Mouse (Mus musculus): ENCODE measurements around the gene Catsperg1. TPM values are rescaled to one million over a fixed set of nuclear protein-coding genes. Genes with fewer than 3 reads are reported as not detected.
"Not testable (repeated sequence)": the region's sequence is repeated elsewhere in the genome, so short reads cannot be mapped to it uniquely, and the experiment has no call there.

Catsperg1 gene
- total RNA-seq, 4 experiments from 2014 or later, result 0.73 to 1.6 (median 0.82) TPM

DNA sequence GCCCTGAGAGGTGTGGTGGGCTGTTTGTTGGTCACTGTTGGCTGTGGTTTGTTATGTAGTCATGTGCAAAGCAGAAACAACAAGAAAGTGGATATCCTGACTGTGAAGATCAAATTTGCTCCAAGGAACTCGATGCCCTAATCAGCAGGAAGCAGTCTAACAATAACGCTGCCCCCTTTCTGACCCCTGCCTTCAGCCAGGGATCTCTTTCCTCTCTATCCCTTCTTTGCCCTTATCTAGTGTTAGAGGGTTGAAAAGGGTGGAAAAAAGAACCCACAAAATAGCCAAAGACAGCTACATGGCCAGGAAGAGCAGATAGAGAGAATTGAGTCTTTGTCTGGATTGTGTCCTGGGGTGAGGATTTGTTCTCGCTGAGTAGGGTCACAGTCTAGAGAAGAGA lies 16.7 kb upstream of the Catsperg1 start:
- DNase-seq, result no peak

DNA sequence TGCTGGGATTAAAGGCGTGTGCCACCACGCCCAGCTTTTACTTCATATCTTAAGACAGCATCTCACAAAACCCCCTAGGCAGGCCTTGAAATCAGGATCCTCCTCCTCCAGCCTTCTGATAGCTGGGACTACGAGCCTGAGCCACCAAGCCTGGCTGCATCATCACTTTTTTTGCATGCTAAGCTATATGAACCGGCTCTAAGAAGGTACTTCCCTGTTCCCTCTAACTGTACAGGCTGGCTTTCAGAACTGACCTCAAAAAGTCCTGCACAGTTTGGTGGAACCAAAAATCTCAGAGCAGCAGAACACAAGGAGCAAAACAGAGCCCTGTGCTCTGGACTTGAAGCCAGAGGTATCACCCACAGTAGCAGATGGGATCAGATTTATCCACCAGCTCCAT lies 14.4 kb upstream of the Catsperg1 start:
- DNase-seq, result no peak

DNA sequence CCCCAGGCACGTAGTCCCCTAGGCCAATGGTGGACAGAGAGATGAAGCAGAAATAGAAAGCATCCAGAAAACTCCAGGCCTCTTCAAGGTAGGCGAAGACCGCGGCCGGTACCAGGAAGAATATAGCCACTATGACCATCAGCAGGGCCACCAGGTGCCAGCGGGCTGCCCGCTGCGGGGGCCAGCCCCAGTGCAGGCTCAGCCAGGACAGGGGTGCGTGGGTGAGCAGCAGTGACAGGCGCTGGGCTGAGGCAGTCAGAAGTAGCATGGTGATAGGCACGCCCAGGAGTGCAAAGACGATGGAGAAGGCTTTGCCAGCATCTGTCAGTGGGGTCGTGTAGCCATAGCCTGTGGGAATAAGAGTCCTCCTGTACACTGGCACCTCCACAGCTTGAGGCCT lies 11.7 kb upstream of the Catsperg1 start:
- DNase-seq, result no peak

DNA sequence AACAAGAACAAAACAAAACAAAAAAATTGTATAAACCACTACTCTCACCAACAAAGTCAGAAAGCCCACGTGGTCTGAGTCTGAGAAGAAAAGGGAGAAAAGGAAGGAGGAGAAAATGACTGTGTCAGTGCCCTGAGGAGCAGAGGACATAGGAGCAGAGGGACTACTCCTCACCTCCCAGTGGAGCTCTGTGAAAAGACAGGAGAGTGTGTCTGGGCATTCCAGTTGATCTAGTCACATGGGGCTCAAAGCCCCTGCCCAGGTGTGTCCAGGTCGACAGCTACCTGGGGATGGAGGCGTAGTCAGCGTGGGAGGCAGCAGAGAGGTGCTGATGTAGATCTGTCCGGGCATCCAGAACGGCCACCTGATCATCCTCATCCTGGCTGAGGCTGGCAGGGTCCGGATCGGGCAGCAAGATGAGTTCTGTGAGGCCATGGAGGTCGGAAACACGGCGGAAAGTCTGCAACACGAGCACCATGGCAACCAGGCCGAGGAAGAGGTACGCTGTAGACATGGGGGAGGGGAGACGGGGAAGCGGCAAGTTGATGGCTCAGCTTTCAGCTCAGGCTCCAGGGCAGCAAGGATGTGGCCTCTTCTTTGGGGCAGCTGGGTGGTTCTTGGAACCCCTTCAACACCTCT lies 11.0 kb upstream of the Catsperg1 start:
- DNase-seq, result no peak

DNA sequence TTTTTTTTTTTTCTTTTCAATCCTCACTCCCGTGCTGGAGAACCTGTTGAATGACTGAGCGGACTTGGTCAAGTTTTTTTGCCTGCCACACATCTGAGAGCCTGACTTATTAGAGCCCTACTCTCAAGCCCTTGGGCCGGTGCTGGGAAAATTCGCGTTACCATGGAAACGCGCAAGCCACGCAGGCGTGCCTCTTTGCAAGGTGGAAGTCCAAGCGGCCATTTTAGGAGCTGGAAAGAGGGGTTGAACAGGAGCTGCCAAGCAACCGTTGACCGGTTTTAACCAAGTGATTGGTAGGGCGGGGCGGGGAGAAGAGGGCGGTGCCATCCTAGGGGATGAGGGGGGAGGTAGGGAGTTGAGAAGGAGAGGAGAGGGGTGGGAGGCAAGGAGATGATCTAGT lies 1.0 kb upstream of the Catsperg1 start:
- no peak for DNase-seq

DNA sequence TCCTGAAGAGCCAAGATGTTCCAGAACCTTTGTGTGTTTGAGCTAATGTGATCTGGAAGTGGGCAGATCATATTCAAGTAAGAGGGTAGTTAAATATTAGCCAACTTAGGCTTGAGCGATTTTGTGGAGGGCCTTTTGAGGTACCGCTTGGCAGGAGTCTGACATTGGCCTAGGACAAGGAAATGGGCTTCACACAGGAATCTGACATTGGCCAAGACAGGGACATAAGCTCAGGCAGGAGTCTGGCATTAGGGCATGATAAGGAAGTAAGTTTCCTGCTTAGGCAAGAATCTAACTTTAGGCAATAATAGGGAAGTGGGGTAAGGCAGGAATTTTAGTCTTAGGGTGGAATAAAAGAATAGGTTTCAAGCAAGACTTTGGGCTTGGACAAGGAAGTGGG lies 401 bp upstream of the Catsperg1 start:
- no peak for DNase-seq

DNA sequence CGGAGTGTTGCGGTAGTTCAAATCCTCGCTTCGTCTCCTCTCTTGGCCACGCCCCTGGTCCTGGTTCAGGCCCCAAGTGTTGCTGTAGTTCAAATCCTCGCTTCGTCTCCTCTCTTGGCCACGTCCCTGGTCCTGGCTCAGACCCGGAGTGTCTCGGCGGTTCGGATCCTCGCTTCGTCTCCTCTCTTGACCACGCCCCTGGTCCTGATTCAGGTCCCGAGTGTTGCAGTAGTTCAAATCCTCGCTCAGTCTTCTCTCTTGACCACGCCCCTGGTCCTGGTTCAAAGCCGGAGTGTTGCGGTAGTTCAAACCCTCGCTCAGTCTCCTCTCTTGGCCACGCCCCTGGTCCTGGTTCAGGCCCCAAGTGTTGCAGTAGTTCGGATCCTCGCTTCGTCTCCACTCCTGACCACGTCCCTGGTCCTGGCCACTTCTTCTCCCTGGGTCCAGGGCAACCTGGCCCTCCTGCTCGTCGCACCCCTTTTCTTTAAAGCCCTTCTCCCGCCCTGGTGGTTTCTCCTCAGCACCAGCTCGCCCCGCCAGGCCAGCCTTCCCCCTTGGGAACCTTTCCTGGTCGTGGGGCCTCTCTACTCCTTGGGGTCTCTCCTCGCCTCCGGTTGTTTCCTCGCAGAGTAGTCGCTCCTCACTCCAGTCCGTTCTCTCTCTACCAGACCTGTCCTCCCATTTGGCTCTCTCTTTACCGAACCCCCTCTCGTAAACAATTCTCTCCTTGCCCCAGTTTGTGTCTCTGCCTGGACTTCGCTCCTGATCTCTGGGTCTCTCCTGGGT lies 867 bp downstream of the Catsperg1 start:
- not testable (repeated sequence) for DNase-seq

DNA sequence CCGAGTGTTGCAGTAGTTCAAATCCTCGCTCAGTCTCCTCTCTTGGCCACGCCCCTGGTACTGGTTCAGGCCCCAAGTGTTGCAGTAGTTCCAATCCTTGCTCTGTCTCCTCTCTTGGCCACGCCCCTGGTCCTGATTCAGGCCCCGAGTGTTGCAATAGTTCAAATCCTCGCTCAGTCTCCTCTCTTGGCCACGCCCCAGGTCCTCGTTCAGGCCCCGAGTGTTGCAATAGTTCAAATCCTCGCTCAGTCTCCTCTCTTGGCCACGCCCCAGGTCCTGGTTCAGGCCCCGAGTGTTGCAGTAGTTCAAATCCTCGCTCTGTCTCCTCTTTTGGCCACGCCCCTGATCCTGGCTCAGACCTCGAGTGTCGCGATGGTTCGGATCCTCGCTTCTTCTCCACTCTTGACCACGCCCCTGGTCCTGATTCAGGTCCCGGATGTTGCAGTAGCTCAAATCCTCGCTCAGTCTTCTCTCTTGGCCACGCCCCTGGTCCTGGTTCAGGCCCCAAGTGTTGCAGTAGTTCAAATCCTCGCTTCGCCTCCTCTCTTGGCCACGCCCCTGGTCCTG lies 1.6 kb downstream of the Catsperg1 start:
- DNase-seq, result no peak

DNA sequence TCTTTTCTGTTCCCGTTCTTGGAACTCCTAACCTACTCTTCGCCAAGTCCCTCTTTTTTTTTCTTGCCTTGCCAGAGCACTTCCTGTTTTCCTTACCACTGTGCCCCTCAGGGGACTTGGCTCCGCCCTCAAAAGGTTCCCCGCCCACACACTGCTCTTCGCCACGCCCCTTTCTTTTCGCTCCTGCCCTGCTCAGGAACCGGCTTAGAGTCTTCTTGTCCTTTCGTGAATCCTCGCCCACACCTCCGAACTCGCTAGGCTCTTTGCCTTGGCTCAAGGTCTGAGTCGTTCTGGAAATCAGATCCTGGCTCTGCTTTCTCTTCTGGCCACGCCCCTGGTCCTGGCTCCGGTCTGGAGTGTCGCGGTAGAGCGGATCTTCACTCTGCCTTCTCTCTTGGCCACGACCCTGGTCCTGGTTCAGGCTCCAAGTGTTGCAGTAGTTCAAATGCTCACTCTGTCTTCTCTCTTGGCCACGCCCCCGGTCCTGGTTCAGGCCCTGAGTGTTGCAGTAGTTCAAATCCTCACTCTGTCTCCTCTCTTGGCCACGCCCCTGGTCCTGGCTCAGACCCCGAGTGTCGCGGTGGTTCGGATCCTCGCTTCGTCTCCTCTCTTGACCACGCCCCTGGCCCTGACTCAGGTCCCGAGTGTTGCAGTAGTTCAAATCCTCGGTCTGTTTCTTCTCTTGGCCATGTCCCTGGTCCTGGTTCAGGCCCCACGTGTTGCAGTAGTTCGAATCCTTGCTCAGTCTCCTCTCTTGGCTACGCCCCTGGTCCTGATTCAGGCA lies 2.2 kb downstream of the Catsperg1 start:
- peak; percentile 84 for DNase-seq

DNA sequence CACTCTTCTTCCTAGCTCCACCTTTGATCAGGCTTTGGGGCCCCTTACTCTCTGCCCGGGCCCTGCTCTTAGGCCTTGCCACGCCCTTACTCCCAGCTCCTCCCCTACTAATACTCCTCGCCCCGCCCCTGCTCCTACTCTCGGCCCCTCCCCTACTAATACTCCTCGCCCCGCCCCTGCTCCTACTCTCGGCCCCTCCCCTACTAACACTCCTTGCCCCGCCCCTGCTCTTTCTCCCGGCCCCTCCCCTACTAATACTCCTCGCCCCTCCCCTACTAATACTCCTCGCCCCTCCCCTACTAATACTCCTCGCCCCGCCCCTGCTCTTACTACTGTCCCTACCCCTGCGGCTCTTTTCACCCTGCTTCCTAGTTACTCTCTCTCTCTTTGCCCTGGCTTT lies 2.8 kb downstream of the Catsperg1 start:
- not testable (repeated sequence) for DNase-seq

DNA sequence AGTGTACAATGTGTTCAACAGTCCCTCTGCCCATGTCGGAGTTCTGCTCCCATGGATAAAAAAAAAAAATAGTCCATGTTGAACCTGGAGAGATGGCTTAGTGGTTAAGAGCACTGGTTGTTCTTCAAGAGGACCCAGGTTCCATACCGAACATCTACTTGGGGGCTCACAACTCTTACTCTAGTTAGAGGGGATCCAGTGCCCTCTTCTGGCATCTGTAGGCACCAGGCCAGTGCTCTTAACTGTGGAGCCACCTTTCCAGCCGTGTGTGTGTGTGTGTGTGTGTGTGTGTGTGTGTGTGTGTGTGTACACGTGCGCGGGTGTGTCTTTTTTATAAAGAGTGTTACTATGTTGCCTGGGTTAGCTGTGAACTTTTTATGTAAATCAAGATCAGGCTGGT lies 11.3 kb downstream of the Catsperg1 start:
- no peak for DNase-seq

DNA sequence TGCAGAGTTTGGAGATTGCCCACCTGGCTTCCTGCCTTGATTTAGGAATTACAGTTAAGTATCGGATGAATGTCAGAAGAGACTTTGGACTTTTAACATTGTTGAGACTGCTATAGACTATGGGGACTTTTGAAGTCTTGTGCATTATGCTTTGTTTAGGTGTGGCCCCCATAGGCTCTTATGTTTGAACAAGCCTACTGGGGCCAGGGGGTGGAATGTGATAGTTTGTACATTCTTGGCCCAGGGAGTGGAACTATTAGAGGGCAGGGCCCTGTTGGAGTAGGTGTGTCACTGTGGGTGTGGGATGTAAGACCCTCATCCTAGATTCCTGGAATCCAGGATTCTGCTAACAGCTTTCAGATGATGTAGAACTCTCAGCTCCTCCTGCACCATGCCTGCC lies 19.6 kb downstream of the Catsperg1 start:
- DNase-seq, result not testable (repeated sequence)

DNA sequence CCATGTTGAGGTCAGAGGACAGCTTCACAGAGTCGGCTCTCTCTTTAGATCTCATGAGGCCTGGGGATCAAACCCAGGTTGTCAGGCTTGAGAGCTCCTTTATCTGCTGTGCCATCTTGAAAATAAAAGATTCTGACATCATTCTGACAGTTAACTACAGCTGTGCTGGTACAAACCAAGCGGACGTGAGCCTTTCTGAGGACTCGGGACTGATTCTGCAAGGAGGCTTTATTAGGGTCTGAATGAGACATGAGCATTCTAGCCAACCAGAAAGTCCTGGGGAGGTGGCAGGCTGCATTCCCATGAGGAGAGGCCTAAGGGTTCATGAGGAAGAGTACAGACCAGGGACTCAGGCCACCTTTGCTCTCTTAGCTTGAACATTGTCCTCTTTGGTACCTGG lies 32.5 kb downstream of the Catsperg1 start:
- not testable (repeated sequence) for DNase-seq

DNA sequence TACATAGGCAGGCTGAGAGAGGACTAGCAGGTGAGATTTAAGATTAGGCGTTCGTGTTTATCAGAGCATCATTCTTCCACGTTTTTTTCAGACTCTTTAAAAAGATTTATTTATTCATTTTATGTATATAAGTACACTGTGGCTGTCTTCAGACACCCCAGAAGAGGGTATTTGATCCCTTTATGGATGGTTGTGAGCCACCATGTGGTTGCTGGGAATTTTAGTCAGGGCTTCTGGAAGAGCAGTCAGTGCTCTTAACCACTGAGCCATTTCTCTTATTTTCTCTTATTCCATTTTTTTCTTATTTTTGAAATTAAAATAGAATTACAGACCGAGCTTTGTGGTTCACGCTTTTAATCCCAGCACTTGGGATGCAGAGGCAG lies 33.0 kb downstream of the Catsperg1 start:
- DNase-seq, result no peak

DNA sequence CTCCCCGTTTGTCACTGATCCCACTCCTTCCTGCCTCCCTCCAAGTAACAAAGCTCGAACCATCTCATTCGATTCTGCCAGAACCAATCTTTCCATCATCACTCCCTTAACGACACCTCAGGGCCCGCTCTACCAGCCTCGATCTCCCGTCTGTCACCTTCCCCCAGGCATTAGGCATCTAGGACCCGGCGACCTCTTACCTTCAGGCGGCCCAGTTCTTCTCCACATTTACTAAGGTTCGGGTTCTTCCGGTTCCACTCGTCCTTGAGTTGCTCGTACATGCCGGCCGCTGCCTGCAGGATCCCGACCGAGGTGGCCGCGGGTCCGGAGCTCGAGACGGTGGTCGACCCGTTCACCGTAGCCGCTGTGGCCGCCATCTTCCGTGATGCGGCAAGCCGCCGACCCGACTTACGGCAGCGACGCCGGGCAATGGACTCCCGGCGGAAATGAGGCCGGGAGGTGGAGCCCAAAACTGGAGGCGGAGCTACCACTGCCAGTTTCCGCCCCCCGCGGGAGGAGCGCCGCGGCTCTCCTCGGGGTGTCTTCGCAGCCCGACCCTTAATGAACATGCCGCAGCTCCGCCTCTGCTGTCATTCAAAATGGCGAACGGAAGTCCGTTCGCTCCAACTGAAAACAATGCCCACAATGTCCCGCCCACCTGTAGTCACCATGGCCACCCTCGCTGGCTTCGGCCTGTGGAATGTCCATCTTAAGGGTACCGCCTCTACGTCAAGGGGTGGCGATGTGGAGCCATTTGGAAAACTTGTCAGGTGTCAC lies 33.6 kb downstream of the Catsperg1 start, which contains the start of gene Psmd8:
TSS of gene Psmd8 (minus strand) at position 625 of the 777 bp plus-strand sequence.
- peak; percentile 97 for DNase-seq

DNA sequence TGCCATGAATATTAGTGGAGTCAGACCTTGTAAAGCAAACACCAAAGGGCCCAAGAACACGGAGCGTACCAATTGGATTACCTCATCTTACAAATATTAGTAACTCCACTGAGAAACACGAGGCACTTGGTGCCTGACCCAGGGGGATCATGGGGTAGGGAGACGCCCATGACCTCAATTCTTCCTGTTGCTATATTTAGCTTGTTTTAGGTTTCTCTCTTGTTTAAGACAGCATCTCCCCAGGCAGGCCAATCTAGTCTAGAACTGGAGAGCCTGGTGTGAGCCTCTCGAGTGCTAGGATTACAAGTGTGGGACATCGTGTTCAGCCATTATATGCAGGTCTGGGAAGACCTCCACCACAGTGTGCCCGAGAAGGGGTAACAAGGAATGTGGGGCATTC lies 34.5 kb downstream of the Catsperg1 start:
- no peak for DNase-seq

DNA sequence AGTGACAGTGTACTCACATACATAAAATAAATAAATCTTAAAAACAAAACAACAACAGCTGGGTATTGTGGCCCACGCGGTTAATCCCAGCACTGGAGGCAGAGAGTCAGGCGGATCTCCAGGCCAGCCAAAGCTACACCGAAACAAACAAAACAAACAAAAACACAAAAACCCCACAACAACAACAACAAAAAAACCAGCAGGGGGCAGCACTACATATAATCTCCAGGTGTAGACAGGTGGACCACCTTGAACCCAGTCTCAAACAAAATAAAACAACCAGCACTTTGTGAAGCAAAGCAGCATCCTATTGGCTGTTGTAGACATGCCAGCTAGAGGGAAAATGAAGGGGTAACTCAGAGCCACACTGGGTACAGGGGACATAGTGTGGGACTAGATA lies 35.7 kb downstream of the Catsperg1 start:
- no peak for DNase-seq

DNA sequence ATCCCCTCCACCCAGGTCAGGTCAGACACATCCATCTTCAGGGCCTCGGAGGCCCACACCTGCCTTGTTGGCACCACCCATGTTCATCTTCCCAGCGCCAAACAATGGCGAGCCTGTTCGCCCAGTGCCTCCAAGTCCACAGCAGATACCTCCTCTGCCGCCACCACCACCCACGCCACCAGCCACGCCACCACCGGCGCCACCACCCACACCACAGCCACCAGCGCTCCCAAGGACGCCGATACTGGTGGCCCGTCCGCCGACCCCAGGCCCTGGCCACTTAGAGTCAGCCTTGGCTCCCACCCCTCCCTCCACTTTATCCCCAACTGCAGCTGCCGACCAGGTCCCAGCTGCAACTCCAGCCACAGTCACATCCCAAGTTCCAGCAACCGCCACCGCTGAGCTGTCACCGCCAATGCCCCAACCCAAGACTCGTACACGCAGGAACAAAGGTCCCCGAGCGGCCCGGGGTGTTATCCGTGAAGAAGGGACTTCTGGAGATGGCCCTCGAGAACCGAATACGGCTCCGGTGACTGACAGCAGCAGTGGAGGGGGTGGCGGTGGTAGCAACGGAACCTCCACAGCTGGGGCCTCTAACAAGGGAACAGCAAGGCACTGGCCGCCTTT lies 41.3 kb downstream of the Catsperg1 start:
- DNase-seq, result no peak

DNA sequence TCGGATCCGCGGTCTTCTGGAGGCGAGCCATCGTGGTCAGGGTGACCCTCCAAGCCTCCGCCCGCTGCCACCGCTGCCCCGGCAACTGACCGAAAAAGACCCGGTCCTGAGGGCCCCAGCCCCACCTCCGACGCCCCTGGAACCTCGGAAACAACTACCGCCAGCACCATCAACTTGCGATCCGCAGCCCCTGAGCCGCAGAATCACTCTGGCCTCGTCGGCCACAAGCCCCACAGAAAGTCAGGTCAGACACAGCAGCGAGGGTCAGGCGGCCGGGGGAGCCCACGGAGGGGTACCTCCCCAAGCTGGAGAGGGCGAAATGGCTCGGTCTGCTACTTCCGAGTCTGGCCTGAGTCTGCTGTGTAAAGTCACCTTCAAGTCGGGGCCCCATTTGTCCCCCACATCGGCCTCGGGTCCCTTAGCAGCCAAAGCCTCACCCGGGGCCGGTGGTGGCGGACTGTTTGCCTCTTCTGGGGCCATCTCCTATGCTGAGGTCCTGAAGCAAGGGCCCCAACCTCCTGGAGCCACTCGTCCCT lies 42.2 kb downstream of the Catsperg1 start:
- DNase-seq, result no peak

DNA sequence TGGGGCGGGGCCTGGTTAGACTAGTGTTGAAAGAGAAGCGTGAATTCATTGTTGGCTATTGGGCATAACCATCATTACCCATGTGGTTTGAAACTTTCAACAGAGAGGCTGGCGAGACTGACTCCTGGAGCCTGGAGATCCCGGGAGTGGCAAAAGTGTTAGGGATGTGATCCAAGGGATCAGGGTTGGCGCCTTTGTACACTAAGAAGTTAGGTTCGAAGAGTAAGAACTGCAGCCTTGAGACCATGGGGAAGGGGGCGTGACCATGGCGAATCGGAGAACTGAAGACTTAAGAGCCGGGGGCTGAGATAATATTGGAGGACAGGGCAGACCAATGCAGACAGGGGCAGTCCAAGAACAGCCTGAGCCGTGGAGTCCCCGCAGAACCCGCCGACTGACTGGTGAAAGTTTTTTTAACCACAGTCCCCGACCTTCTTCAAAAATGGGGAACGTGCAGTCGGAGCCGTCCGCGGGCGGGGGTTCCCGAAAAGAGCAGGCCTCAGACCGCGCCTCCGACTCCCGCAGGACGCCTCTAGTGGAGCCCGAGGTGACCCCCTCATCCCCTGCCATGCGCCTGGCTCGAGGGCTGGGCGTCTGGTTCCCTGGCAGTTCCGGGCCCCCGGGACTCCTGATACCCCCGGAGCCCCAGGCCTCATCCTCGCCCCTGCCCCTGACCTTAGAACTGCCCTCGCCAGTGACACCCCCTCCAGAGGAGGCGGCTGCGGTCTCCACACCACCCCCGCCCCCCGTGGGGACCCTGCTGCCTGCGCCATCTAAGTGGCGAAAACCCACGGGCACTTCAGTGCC lies 42.9 kb downstream of the Catsperg1 start:
- DNase-seq, result no peak

Data from adrenal gland, adult 8-10 months (tissue).